1 mouse cellular context compared by ENCODE assay signal in the genomic region with DNA sequence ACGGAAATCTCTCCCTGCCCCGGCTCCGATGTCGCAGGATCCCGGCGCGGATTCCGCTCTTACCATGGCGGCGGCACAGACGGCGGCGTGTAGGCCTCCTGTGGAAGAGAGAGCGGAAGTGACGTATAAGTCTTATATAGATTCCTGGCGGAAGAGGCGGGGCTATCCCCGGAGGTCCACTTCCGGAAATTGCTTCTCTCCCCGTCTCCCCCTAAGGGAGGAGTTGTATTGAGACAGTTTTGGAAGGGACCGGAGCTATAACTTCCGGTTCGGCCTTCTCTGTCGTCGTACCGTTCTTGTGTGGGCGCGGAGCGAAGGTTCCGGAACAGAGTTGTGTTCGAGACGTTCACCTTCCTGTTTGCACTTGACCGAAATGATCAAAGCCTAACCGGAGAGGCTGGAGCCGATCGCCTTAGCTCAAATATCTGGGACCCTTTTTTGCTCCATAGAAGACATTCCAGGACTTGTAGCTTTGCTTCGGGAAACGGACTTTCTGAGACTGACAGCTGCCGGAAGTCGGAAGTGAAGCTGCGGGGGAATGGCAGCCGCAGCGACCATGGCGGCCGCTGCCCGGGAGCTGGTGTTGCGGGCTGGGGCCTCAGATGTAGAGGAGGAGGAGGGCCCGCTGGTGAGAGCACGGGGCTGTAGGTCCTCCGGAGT.
TF ChIP-seq lines count a peak whose summit lies in the region.

A gene (plus strand): TSS at position 258 of the 660 bp plus-strand sequence.
A gene (minus strand): TSS at position 447 of the 660 bp plus-strand sequence.

TF ChIP-seq in CH12.LX, 34 proteins besides CTCF, POLR2A, EP300 and RAD21 (continued from another document):
- TF ChIP-seq ZC3H11A (IDR thresholded peaks at IDR 0.05; ENCODE audit: low read depth, low read length) (no peak), TBP (conservative IDR thresholded peaks at IDR 0.05; ENCODE audit: low read depth, low read length) (peak; percentile 95), KAT2A (IDR thresholded peaks at IDR 0.05; ENCODE audit: insufficient replicate concordance, low read length) (peak; percentile 91; the same call in 1 of the 2 replicates), MEF2A (IDR thresholded peaks at IDR 0.05; ENCODE audit: borderline replicate concordance, low read depth, low read length) (no peak), BHLHE40 (IDR thresholded peaks at IDR 0.05; ENCODE audit: low read depth, low read length) (no peak), GABPA (IDR thresholded peaks at IDR 0.05; ENCODE audit: insufficient replicate concordance, low read depth, low read length) (no peak), SIN3A (IDR thresholded peaks at IDR 0.05; ENCODE audit: low read length) (peak; percentile 80; the same call in 1 of the 2 replicates), CHD1 (IDR thresholded peaks at IDR 0.05; ENCODE audit: low read depth, low read length) (no peak), HCFC1 (IDR thresholded peaks at IDR 0.05; ENCODE audit: low read depth, low read length) (peak; percentile 94), NRF1 (IDR thresholded peaks at IDR 0.05; ENCODE audit: low read depth, low read length) (peak; percentile 38), MAFK (IDR thresholded peaks at IDR 0.05; ENCODE audit: insufficient replicate concordance, low read length) (no peak), E2F4 (IDR thresholded peaks at IDR 0.05; ENCODE audit: insufficient replicate concordance, low read depth, low read length) (no peak), TCF12 (IDR thresholded peaks at IDR 0.05; ENCODE audit: low read depth, low read length) (peak; percentile 90), USF1 (IDR thresholded peaks at IDR 0.05; ENCODE audit: low read depth, low read length) (no peak), PAX5 (IDR thresholded peaks at IDR 0.05; ENCODE audit: low read length) (no peak), ELF1 (IDR thresholded peaks at IDR 0.05; ENCODE audit: low read depth, low read length) (peak; percentile 93), ZKSCAN1 (IDR thresholded peaks at IDR 0.05; ENCODE audit: borderline replicate concordance, low read depth, low read length) (no peak), UBTF (IDR thresholded peaks at IDR 0.05; ENCODE audit: low read depth, low read length) (no peak), ETS1 (conservative IDR thresholded peaks at IDR 0.05; ENCODE audit: low read depth, low read length) (no peak), NELFE (IDR thresholded peaks at IDR 0.05; ENCODE audit: low read depth, low read length) (peak; percentile 95), SMC3 (IDR thresholded peaks at IDR 0.05; ENCODE audit: low read depth, low read length) (no peak), MAZ (IDR thresholded peaks at IDR 0.05; ENCODE audit: low read depth, low read length) (peak; percentile 98), ZMIZ1 (IDR thresholded peaks at IDR 0.05; ENCODE audit: low read depth, low read length) (peak; percentile 47; the same call in 1 of the 2 replicates), JUN (IDR thresholded peaks at IDR 0.05; ENCODE audit: insufficient read depth, low read depth, low read length) (no peak), MYC (IDR thresholded peaks at IDR 0.05; ENCODE audit: low read depth, low read length) (peak; percentile 97)
